Mouse (Mus musculus): ENCODE results near the gene Tap2. TPM values are rescaled to one million over a fixed set of nuclear protein-coding genes. Genes with fewer than 3 reads are reported as not detected.

Tap2 gene
- polyA plus RNA-seq (2014; fragmentation: Illumina TruSeq; extraction: RNeasy Lipid Tissue Mini Kit (QIAGEN cat#74804); ENCODE audit: low read depth, low replicate concordance): not detected

DNA sequence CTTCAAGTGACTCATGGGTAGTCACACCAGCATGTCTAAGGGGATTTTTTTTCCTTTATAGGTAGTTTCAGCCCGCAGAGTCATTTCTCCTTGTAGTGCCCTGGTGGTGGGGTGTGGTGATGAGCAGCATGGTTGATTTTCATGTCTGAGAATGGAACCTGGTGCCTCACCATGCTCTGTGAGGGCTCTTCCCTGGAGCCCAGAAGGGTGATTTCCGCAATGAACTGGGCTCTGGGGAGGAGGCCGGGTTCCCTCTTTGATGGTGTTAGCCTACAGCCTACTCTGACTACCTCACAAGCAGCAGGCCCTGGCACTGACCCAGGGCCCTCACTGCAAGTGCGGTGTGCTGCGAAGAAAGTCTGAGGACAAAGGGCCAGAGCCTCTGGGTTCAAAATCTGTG lies at the start of gene Tap2:
Tap2 (plus strand) TSS at position 84 of the 400 bp plus-strand sequence.

DNA sequence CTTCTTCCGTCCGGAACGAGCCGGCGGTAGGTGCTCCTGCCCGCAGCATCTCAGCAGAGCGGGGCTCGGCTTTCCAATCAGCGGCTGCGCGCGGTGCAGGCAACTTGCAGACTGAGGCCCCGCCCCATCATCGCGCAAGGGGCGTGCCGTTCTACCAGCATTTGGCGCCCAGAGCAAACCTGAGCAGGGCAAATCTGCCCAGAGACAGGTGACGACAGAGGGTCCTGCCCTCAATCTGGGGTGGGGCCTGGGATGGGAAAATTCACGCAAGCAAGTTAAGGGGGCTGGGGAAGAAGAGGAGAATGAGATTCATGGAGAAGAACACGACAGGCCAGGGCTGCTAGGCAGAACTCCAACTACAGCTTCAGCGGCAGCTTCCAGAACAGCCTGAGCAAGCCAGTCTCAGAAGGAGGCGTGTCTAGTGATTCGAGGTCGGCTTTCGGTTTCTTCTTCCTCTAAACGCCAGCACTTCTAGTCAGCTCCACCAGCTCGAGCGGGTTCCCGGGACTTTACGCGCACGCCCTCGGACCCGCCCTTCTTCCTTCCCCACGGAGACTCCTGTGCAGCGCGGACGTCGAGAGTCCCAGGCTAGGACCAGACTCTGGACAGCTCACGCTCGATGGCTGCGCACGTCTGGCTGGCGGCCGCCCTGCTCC lies 15.9 kb upstream of the Tap2 start, which contains the start of the genes Tap1 and Psmb9:
Tap1 (plus strand) TSS at position 293 of the 656 bp plus-strand sequence.
Psmb9 (minus strand) TSS at position 504 of the 656 bp plus-strand sequence.

DNA sequence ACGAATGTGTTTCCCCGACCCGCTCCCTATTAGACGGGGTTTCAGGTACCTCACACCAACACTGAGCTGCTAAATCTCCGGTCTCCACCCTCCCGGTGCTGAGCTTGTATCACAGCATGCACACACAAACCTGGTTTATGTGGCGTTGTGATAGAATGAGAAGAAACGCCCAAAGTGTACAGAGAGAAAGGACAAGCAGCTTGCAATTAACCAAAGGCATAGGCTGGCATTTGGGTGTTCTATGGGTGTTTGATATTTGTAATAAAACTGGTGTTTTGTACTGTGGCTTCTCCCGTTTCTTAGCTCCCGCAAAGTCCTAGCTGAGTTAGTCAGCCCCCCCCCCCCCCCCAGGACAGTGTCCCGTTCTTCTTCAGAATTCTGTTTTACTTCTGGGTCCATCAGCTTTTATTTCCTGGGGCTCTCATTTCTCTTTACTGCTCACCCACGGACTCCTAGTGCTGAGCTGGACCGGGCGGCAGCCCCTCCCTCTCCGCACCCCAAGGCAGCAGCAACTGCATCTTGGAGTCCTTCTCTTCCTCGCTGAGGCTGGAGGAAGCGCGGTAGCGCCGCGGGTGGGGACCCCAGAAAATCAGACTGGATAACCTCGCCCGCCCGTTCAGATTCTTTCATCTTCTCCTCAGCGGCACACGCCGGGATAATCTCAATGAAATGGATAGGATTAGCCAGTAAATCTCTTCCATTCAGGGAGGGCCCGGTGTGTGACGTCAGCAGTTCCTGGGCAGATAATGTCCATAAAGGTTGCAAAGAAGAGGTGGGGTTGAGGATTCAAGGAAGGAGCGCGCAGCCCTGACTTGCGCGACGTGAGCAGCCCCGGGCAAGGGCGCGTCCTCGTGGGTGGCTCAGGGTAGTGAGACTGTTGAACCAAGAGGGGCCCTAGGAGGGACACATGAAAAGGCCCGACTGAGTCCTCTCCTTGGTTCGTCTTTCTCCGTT lies 6.1 kb upstream of the Tap2 start, which contains the start of gene Psmb8:
Psmb8 (plus strand) TSS at position 781 of the 954 bp plus-strand sequence.

DNA sequence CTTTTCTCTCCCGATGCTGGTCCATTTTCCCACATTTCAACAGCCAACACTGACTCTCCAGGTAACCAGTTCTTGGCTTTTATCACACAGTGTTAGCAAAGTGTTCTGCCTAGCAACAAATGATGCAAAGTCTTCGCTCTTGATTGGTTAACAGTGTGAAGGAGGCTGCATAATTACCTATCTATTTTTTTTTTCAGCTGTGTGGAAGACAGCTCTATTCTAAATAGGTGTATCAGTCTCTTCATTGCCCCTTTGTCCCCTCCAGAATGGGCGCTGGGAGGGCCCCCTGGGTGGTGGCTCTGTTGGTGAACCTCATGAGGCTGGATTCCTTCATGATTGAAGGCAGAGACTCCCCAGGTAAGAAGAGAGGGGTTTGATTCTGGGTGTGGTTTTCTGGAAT lies 35.4 kb downstream of the Tap2 start, which contains the start of gene H2-Ob:
H2-Ob (plus strand) TSS at position 198 of the 400 bp plus-strand sequence.

DNA sequence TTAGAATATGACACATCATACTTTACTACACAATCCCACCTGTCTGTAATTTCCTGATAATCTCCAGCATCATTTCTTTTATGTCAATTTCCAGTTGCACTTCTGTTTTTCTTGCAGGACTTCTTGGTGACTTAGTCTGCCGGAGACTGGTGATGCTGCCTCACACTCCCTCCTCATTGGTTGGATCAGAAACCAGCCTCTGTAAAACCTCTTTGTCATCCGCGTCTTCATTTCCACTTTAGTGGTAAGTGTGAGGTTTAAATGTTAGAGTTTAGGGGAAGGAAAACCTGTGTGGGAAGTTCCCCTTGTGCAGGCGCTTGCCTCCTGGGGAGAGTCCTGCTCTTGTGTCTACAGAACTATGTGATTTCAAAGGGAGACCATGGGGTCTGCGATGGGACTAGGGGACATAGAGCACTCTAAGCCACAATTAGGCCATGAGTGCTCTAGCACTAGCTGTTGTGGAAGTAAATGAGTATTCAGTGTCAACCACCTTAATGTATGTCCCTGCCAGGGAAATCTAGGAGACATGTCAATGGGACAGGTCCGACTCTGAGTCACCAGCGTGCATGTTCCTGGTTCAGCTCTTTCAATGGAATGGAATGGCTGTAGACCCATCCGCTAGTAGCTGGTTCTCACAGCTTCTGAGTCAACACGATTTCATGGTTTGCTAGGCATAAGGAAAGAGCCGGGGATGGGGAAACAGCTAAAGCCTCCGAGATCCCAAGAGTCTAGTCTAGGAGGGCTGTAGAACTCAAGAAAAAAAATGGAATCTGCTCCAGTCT lies 54.5 kb downstream of the Tap2 start, which contains the start of gene H2-Ab1:
H2-Ab1 (plus strand) TSS at position 96 of the 782 bp plus-strand sequence.

Other genes starting within 250 kb of the Tap2 start
- gene Vps52, start 247.7 kb upstream of the Tap2 start, polyA plus RNA-seq (2014; fragmentation: Illumina TruSeq; extraction: RNeasy Lipid Tissue Mini Kit (QIAGEN cat#74804); ENCODE audit: low read depth, low replicate concordance): 6.9 TPM
- 19.7 TPM for gene Rps18, start 247.5 kb upstream of the Tap2 start, polyA plus RNA-seq (2014; fragmentation: Illumina TruSeq; extraction: RNeasy Lipid Tissue Mini Kit (QIAGEN cat#74804); ENCODE audit: low read depth, low replicate concordance)
- 48.0 TPM for gene H2-K1, start 203.2 kb upstream of the Tap2 start, polyA plus RNA-seq (2014; fragmentation: Illumina TruSeq; extraction: RNeasy Lipid Tissue Mini Kit (QIAGEN cat#74804); ENCODE audit: low read depth, low replicate concordance)
- 1.3 TPM for gene Ring1, start 178.8 kb upstream of the Tap2 start, polyA plus RNA-seq (2014; fragmentation: Illumina TruSeq; extraction: RNeasy Lipid Tissue Mini Kit (QIAGEN cat#74804); ENCODE audit: low read depth, low replicate concordance)
- 2.2 TPM for gene H2-Ke6, start 175.5 kb upstream of the Tap2 start, polyA plus RNA-seq (2014; fragmentation: Illumina TruSeq; extraction: RNeasy Lipid Tissue Mini Kit (QIAGEN cat#74804); ENCODE audit: low read depth, low replicate concordance)
- gene Slc39a7, start 171.8 kb upstream of the Tap2 start, polyA plus RNA-seq (2014; fragmentation: Illumina TruSeq; extraction: RNeasy Lipid Tissue Mini Kit (QIAGEN cat#74804); ENCODE audit: low read depth, low replicate concordance): 0.11 TPM
- gene Rxrb, start 171.7 kb upstream of the Tap2 start, polyA plus RNA-seq (2014; fragmentation: Illumina TruSeq; extraction: RNeasy Lipid Tissue Mini Kit (QIAGEN cat#74804); ENCODE audit: low read depth, low replicate concordance): 0.55 TPM
- gene Col11a2, start 164.1 kb upstream of the Tap2 start, polyA plus RNA-seq (2014; fragmentation: Illumina TruSeq; extraction: RNeasy Lipid Tissue Mini Kit (QIAGEN cat#74804); ENCODE audit: low read depth, low replicate concordance): 0.07 TPM
- gene H2-Oa, start 111.2 kb upstream of the Tap2 start, polyA plus RNA-seq (2014; fragmentation: Illumina TruSeq; extraction: RNeasy Lipid Tissue Mini Kit (QIAGEN cat#74804); ENCODE audit: low read depth, low replicate concordance): not detected
- 1.9 TPM for gene H2-DMa, start 84.0 kb upstream of the Tap2 start, polyA plus RNA-seq (2014; fragmentation: Illumina TruSeq; extraction: RNeasy Lipid Tissue Mini Kit (QIAGEN cat#74804); ENCODE audit: low read depth, low replicate concordance)
- 414 TPM for gene Brd2, start 80.9 kb upstream of the Tap2 start, polyA plus RNA-seq (2014; fragmentation: Illumina TruSeq; extraction: RNeasy Lipid Tissue Mini Kit (QIAGEN cat#74804); ENCODE audit: low read depth, low replicate concordance)
- gene H2-DMb2, start 60.2 kb upstream of the Tap2 start, polyA plus RNA-seq (2014; fragmentation: Illumina TruSeq; extraction: RNeasy Lipid Tissue Mini Kit (QIAGEN cat#74804); ENCODE audit: low read depth, low replicate concordance): not detected
- 4.0 TPM for gene H2-DMb1, start 50.5 kb upstream of the Tap2 start, polyA plus RNA-seq (2014; fragmentation: Illumina TruSeq; extraction: RNeasy Lipid Tissue Mini Kit (QIAGEN cat#74804); ENCODE audit: low read depth, low replicate concordance)
- gene Tap1, start 16.0 kb upstream of the Tap2 start, polyA plus RNA-seq (2014; fragmentation: Illumina TruSeq; extraction: RNeasy Lipid Tissue Mini Kit (QIAGEN cat#74804); ENCODE audit: low read depth, low replicate concordance): 0.25 TPM
- gene Psmb9, start 15.8 kb upstream of the Tap2 start, polyA plus RNA-seq (2014; fragmentation: Illumina TruSeq; extraction: RNeasy Lipid Tissue Mini Kit (QIAGEN cat#74804); ENCODE audit: low read depth, low replicate concordance): 1.2 TPM
- gene Psmb8, start 5.8 kb upstream of the Tap2 start, polyA plus RNA-seq (2014; fragmentation: Illumina TruSeq; extraction: RNeasy Lipid Tissue Mini Kit (QIAGEN cat#74804); ENCODE audit: low read depth, low replicate concordance): 0.14 TPM
- gene H2-Ob, start 35.4 kb downstream of the Tap2 start, polyA plus RNA-seq (2014; fragmentation: Illumina TruSeq; extraction: RNeasy Lipid Tissue Mini Kit (QIAGEN cat#74804); ENCODE audit: low read depth, low replicate concordance): 0.11 TPM
- 5.3 TPM for gene H2-Ab1, start 54.2 kb downstream of the Tap2 start, polyA plus RNA-seq (2014; fragmentation: Illumina TruSeq; extraction: RNeasy Lipid Tissue Mini Kit (QIAGEN cat#74804); ENCODE audit: low read depth, low replicate concordance)
- gene H2-Aa, start 84.3 kb downstream of the Tap2 start, polyA plus RNA-seq (2014; fragmentation: Illumina TruSeq; extraction: RNeasy Lipid Tissue Mini Kit (QIAGEN cat#74804); ENCODE audit: low read depth, low replicate concordance): 6.3 TPM
- 0.83 TPM for gene H2-Eb1, start 102.3 kb downstream of the Tap2 start, polyA plus RNA-seq (2014; fragmentation: Illumina TruSeq; extraction: RNeasy Lipid Tissue Mini Kit (QIAGEN cat#74804); ENCODE audit: low read depth, low replicate concordance)
- not detected for gene H2-Eb2, start 122.1 kb downstream of the Tap2 start, polyA plus RNA-seq (2014; fragmentation: Illumina TruSeq; extraction: RNeasy Lipid Tissue Mini Kit (QIAGEN cat#74804); ENCODE audit: low read depth, low replicate concordance)
- 0.15 TPM for gene Btnl2, start 151.3 kb downstream of the Tap2 start, polyA plus RNA-seq (2014; fragmentation: Illumina TruSeq; extraction: RNeasy Lipid Tissue Mini Kit (QIAGEN cat#74804); ENCODE audit: low read depth, low replicate concordance)
- not detected for gene Btnl1, start 173.6 kb downstream of the Tap2 start, polyA plus RNA-seq (2014; fragmentation: Illumina TruSeq; extraction: RNeasy Lipid Tissue Mini Kit (QIAGEN cat#74804); ENCODE audit: low read depth, low replicate concordance)
- 1,880 TPM for gene BC051142, start 195.3 kb downstream of the Tap2 start, polyA plus RNA-seq (2014; fragmentation: Illumina TruSeq; extraction: RNeasy Lipid Tissue Mini Kit (QIAGEN cat#74804); ENCODE audit: low read depth, low replicate concordance)

Data from testis, adult 10 weeks (tissue).